Mouse (Mus musculus) gastrocnemius, postnatal 36 days (tissue): ENCODE results near the gene Gm884. TPM values are rescaled to one million over a fixed set of nuclear protein-coding genes. Genes with fewer than 3 reads are reported as not detected.

Experiments
- DNase-seq, 2 experiments: peaks; one replicate each; pipeline ENCODE4 v3.0.0; 2022
- intact Hi-C: fragments of 180-260 bp; cut with DNase I; formaldehyde crosslinking; loops from one replicate; pipeline ENCODE4 v1.15.1; 2025
- long read RNA-seq, 2 experiments: library from polyadenylated mRNA; stranded (forward); transcript quantifications; one replicate each; pipeline ENCODE4 v2.0.0; 2021
- total RNA-seq, 2 experiments: library from RNA; stranded (reverse); gene quantifications; 2 replicates each; pipeline ENCODE4 v1.2.3; 2021

The Gm884 gene
- total RNA-seq = not detected
- long read RNA-seq, experiment 1 = 0 reads
- long read RNA-seq, experiment 2 = 0 reads

DNA sequence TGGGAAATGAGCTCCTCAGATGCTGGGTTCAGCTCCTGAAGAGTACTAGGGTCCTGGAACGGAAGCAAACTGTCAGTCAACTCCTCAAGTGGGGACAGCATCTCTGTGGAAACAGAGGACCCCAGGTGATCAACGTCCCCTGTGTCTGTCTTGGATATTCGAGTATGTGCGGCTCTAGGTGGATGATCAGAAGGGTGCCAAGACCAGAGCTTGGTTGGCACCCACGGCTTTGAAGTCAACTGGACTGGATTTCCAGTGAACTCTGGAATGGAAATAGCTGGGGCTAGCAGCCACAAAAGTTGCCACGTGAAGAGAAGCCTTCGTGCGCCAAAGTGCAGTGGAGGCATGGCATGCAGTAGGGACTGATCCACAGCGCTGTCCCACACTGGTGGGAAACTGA, at the start of gene Gm884:
Gene Gm884 (minus strand): TSS at position 101 of the 400 bp plus-strand sequence.
- intact Hi-C loops = no loop called here
- DNase-seq = no peak

DNA sequence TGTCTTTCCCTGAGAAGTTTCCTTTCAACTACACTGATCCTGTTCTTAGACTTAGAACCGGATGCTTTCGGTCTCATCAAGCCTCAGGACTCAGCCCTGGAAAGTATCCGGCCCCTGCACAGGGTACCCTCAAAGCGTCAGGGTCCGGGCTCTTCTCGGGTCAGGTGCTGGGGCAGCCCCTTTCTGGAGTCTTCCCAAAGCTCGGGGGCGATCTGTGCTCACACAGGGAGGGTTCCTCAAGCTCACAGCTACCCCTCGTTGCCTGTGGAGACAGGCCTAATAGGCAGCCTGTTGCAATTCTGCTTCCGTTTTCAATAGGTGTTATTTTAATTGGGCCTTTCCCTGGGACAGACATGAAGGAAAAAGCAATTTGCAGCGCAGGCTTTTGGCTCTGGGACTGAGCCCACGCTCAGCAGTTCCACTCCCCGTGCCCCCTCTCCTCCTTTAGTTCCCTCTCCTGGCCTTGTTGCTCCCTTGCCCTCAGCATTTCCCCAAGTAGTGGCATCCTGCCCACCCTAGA, 46.0 kb upstream of the Gm884 start:
- intact Hi-C loops = no loop called here
- DNase-seq = no peak

DNA sequence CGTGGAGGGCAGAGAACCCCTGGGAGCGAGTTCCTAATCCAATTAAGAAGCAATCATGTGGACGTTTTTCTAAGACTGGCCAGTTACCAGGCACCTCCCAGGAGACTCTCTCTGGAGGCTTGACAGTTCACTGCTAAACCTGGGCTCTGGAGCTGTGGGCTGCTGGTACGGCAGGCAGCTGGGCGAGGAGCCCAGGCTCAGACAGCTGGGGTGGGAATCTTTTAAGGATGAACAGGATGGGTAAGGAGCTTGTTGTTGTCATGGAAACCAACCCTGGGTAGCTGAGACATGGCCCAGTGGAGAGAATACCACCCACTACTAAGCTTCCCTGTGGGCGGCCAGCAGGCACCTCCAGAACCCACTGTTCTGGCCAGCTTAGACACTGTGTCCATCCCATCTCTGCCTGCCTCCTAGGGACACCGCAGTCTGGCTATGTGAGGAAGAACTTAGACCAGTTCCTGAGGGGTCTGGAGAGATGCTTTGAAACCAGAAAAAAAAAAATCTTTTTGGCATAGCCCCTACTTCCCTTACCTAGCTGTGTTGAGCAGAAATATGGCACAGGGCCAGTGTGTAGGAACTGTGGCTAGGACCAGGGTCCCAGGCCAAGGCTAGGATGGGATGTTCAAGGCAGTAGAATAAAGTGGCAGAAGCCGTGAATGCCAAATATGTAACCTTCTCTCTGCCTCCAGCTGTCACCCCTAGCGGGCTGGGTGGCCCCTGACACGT, 45.4 kb upstream of the Gm884 start:
- DNase-seq = no peak
- intact Hi-C loops = no loop called here

DNA sequence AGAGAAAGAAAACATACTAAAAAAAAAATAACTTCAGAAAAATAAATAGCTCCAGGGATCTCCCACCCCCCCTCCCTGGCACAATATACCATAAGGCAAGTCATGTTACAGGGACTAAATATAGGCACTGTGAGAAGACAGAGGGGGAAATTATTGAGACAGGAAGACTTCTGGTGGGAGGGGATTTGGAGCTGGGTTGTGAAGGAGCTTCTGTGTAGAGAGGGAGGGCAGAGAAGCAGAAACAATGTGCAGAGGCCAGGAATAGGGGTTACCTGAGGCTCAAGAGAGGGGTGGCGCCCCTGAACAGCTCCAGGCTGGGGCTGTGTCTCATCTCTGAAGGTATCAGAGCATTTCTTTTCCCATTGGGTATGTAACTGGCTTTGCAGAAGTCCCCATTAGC, 44.8 kb upstream of the Gm884 start:
- intact Hi-C loops = no loop called here

DNA sequence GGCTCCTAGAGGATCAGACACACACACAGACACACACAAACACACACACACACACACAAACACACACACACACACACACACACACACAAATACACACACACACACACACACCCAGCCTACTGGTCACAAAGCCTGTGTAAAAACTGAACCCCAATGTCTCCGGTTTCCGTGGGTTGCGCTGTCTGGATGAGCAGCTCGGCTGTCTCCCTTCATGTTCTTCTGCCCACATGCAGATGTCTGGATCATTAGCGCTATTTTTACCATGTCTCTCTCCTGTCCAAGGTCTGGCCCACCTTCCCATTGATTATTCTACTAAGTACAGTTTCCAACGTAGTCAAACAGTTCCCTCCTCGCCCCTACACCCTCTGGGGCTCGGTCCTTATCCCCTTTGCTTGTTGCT, 42.2 kb upstream of the Gm884 start:
- no peak for DNase-seq
- intact Hi-C loops = no loop called here

More for the DNA sequence above, 44.8 kb upstream of the Gm884 start:
- DNase-seq = no peak

DNA sequence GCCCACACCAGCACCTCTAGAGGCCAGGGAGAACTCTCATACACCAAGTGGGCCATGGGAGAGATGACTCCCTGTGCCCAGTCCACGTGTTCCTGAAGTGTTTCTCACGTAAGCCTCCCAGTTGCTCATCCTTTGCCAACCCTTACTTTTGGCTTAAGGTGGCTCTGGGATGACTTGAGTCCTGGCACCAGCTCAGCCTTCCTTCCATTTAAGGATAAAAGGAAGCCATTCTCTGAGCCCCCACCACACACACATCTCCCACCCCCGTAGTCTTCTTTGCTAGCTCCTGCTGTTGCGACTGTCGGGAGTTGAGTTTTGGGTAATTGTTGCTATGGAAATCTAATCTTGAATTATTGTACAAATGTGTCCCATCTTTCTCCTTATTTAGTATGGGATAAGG, 41.6 kb upstream of the Gm884 start:
- intact Hi-C loops = no loop called here

DNA sequence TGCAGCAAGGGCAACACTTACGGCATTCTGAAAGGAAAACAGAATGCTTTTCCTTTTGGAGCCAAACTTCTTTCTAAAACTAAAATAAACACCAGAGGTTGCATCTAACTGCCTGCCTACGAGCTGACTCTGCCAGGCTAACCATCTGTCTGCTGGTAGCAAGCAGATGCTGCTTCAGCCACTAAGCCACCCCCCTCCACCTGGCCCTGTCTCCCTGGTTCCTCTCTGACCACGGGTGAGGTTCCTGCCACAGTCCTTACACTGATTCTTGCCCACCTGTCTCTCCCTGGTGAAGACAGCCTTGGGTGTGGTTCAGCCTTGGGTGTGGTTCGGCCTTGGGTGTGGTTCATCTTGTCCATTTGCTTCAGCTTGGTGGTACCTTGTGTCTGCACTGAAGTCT, 40.9 kb upstream of the Gm884 start:
- DNase-seq = no peak
- intact Hi-C loops = no loop called here

More for the DNA sequence above, 41.6 kb upstream of the Gm884 start:
- DNase-seq = no peak

DNA sequence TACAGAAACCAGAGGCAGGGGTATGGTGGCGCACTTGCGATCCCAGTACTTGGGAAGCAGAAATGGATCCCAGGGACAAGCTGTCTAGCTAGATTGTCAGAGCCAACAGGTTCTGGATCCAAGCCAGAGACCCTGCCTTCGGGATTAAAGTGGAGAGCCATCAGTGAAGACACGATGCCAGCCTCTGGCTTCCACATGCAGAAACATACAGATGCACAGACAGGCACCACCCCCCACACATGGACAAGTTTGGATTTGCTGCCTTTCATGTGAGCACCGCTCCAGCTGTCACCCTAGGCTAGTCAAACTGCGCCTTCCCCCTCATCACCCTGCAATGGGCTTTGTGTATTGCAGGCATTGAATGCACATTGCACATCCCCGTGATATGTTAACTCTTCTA, 37.2 kb upstream of the Gm884 start:
- no peak for DNase-seq
- intact Hi-C loops = no loop called here

DNA sequence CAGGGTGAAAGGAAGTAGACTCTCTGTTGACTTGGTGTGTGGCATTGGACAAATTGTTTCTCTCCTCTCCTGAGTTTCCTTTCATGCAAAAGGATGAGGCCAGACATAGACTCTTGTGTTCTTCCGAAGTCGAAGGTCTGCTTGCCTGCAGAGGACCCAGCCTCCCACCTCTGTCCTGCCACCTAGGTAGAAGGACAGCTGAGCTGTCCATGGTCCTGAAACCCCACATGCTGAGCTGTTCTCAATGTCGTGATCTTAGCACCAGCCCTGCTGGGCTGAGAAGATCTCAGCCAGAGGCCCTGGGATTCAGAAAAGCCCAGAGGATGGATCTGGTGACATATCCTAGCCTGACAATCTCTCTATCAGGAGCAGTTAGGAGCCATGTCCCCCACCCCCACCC, 35.6 kb upstream of the Gm884 start:
- DNase-seq = no peak

DNA sequence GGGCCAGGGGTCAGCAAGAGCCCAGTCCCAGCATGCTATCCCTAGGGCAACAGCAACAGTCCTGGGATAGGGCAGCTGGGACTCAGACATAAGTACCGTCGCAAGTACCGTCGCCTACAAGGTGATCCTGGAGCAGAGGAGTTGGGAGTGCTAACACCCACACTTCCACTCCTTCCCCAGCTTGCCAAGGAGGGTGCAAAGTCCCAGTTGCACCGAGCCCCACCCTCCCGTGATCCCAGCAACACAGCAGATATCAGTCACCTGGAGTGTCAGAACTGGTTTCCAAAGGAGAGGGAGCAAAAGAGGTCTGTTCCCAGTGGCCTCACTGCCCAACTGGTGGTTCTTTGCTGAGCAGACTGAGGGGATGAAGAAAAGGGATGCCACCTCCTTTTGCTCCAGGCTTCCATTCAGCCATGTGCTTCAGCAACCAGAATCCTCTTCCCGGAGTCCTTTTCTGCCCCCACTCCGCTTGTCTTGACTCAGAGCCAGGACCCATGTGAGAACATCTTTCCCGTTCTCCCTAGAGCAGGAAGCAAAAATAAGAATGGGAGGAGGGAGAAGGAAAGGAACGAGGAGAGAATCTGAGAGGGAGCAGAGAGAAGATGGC, 32.5 kb upstream of the Gm884 start:
- no peak for DNase-seq
- intact Hi-C loops = no loop called here

More for the DNA sequence above, 35.6 kb upstream of the Gm884 start:
- intact Hi-C loops = no loop called here

DNA sequence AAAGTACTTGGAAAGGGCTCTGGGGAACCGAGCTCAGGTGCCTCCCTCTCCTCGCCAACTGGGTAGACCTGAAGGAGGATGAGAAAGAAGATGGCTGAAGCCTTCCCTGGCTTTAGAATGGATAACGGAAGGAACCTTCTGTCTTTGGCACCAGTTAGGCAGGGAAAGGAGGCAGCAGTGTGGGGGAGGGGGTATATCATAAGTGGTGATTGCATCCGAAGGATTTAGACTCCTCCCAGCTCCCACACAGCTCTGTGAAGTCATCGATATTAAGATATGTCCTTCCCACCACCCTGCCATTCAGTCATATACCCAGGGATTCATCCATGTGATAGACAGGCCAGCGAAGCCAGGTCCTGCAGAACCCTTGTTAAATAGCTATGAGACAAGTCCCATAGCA, 30.5 kb upstream of the Gm884 start:
- intact Hi-C loops = no loop called here
- DNase-seq = no peak

DNA sequence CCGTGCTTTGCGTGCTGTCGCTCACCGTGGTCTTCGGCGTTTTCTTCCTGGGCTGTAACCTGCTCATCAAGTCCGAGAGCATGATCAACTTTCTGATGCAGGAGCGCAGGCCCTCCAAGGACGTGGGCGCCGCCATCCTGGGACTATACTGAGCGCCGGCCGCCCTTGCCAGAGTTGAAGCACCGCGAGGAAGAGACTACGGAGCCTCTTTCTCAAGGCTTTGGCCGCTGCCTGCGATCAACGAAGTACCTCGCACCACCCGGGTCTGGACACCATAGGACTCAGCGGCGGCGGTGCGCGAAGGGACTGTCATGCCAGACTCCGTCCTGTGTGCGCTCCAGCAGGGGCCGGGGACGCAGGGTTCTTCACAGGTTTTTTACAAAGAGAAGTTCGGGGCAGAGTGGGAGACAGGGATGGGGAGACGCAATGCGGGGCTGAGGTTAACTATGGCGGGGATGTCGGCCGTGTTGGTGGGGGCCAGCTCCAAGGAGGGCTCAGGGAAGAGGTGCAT, 29.1 kb upstream of the Gm884 start:
- no peak for DNase-seq
- intact Hi-C loops = loop anchor here (10.0 kb wide), 1 partner anchor 265 kb away; no protein-coding TSS in a partner anchor

DNA sequence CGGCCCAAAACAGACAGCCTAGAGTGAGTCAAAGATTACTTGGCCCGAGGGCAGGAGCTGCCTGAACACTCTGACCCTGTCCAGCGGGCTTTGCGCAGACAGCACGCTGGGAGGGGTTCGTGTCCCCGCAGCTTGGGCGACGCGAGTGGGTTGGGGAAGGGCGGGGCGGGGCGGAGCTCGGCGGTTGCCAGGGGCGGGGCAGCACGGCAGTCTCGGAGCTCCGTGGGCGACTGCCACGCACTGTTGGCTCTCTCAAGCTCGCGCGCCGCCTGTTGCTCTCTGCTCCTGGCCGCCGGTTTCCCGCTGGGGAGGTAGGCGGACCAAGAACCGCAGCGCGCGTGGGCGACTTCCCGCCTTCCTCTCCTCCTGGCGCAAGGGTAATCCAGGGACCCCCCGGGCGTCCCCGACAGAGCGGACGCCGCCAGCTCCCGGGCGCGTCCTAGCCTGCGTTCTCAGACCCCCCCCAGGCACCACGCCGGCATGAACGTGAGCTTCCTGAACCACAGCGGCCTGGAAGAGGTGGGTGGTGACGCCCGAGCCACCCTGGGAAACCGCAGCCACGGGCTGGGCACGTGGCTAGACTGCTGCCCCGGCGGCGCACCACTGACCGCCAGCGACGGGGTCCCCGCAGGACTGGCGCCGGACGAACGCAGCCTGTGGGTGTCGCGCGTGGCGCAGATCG, 28.5 kb upstream of the Gm884 start, which contains the start of gene Rprml:
Gene Rprml (plus strand): TSS at position 270 of the 682 bp plus-strand sequence.
- no peak for DNase-seq
- intact Hi-C loops = loop anchor here (10.0 kb wide), 1 partner anchor 265 kb away; no protein-coding TSS in a partner anchor

DNA sequence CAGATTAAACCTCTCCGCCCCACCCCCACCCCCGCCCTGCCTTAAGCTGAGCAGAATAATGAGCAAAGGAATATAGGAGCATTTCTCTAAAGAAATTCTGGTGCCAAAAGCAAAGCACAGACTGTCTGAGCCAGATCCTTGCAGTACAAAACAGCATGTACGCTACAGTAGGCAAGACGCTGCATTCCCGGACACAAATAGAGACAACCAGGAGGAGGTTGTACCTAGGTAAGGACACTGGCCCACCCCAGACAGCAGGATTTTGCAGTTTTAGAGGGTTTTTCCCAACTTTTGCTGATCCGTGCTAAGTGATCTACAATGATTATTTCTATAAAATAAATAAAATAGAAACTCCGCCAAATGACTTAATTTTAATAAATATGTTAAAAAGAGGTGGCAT, 27.7 kb upstream of the Gm884 start:
- no peak for DNase-seq
- intact Hi-C loops = loop anchor here (10.0 kb wide), 1 partner anchor 266 kb away; no protein-coding TSS in a partner anchor

DNA sequence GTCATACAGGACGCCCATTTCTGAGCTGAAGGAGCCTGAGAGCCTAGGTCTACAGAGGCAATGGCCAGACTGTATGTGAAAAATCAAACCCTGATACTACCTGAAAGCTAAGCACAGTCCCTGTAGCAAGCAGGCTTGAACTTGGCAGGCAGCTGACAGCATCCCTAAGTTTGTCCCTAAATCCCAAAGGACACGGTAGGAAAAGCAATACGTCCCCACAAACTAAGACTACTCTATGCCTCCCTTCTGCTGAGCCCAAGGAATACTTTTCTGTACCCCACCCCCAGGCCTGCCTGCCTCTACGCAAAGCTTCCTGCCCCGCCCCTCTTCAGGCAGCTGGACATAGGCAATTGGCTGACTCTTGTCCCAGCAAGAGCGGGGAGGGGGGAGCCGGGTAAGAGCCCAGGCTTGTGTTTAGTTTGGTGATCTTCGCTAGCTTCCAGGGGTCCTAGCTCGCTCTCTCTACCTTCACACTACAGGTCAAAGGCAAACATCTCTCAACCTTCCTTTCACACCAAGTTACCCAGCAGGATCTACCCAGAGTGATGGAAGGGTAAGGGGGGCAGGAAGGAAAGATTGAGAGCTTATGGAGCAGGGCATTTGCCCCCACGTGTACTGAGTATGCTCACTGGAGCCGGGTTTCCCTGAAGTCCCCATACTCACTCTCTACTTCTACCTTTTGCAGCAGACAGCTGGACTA, 27.1 kb upstream of the Gm884 start:
- no peak for DNase-seq
- intact Hi-C loops = loop anchor here (10.0 kb wide), 1 partner anchor 267 kb away; no protein-coding TSS in a partner anchor

DNA sequence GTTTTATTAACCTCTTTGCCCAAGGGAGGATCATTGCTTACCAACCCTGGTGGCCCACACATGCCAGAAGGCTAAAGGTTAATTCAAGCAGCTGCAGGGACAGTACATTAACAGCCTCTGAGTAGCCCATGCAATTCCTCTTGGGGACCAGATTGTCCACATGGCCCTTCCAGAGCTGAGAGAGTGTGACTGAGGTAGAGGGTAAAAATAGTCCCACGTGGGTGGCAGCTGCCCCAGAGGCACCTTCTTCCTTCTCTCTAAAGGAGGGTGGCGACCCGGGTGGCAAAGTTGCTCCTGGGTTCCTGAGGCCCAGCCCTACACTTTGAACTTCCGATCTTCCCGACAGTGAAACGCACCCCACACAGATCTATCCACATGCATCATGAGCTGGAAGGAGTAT, 25.4 kb upstream of the Gm884 start:
- no peak for DNase-seq
- intact Hi-C loops = loop anchor here (10.0 kb wide), 1 partner anchor 268 kb away; no protein-coding TSS in a partner anchor

DNA sequence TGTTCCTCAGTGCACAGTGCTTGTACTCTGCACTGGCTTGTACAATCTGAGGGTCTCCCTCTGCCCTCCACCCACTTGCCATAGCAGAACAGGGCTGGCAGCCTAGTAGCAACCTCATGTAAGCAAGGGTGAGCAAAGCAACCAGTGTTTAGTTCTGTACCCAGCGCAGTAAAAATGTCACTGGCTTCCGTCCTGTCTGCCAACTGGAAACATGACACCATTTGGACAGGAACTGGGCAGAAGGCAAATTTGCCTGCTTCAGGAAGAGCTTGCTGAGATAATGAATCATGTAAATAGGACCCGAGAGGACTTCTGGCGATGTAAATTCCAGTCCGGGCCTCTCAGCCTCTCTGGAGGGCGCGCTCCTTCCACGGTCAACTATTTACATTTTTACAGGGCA, 24.8 kb upstream of the Gm884 start:
- intact Hi-C loops = loop anchor here (10.0 kb wide), 1 partner anchor 269 kb away; no protein-coding TSS in a partner anchor
- DNase-seq = no peak

DNA sequence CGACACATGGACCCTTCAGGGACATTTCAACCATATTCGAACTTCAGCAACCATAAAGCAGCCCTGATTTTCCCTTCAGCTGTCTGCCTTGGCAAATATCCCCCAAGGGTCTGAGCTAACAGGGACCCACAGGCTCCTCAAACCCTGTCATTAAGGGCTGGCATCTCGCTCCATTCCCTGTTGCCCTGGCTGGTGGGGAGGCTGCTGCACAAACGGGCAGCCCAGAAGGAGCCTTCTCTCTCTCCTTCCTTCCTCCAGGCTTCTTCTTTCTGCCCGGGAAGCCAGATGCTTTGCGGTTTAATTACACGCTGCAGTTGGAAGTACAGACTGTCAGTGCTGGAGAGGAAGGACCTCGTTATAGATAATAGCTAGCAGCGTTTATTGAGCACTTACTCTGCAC, 22.3 kb upstream of the Gm884 start:
- DNase-seq = no peak
- intact Hi-C loops = loop anchor here (2.0 to 10.0 kb wide), 2 partner anchors 116 to 272 kb away; no protein-coding TSS in a partner anchor

DNA sequence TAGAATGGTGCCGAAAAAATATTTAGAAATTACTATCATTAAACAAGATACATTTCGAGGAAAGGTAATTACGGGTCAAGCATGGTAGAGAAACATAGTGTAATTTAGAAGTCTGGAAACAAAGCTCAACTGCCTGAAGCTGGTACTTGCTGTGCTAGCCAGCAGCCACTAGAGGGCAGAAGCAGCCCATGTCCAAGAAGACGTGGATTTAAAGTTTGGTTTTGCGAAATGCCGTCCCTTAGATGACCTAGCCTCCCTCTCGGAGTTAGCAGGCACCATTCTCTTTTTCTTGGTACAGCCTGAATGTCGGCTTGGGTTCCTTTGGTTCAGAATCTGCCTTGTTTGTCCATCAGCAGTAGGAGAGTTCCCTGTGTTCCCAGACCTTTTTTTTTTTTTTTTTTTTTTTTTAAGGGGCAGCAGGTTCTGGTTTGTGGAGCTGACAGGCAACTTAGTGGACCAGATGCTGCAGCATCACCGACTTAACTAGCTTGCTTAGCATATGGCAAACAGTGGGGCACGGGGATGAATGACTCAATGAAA, 18.5 kb upstream of the Gm884 start:
- DNase-seq = no peak
- intact Hi-C loops = loop anchor here (2.0 kb wide), 1 partner anchor 35 kb away; no protein-coding TSS in a partner anchor

DNA sequence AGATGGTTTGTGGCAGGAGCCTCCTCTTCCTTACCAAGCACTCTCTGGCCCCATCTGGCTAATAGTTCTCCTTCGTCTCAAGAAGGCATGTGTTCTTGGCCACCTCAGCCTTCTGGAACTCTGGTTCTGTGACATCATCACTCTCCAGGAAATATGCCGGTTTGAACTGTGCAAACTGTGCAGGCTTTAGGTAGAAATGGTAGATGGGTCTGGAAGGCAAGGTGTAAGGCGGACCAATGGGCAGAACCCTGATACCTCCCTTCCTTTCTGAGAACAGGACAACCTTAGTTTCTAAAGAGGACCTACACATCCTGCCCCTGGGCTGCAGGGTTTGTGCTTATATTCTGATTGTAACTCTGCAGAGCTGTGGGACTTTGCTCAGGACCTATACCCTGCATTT, 17.9 kb upstream of the Gm884 start, which contains the start of gene Lyzl6:
Gene Lyzl6 (minus strand): TSS at position 101 of the 400 bp plus-strand sequence.
- intact Hi-C loops = loop anchor here (2.0 kb wide), 1 partner anchor 36 kb away; no protein-coding TSS in a partner anchor

More for the DNA sequence above, 17.9 kb upstream of the Gm884 start, which contains the start of gene Lyzl6:
- no peak for DNase-seq
